Mouse (Mus musculus) bone marrow macrophage, adult 2 months (primary cell): ENCODE results near the gene Cebpz. TPM values are rescaled to one million over a fixed set of nuclear protein-coding genes. Genes with fewer than 3 reads are reported as not detected.

Source experiments
- H3K27ac ChIP-seq: 2 replicates; pipeline ENCODE4 v1.5.1; 2012; ENCODE audit warnings: low read depth, low read length; ENCODE audit not compliant: insufficient read depth
- H3K4me1 ChIP-seq: 2 replicates; pipeline ENCODE4 v1.6.1; 2012; ENCODE audit warnings: low read length; ENCODE audit not compliant: control insufficient read depth, insufficient read depth
- H3K4me3 ChIP-seq: 2 replicates; pipeline ENCODE4 v1.5.1; 2012; ENCODE audit warnings: mild to moderate bottlenecking, low read length, moderate library complexity; ENCODE audit not compliant: insufficient read depth
- CTCF ChIP-seq: IDR thresholded peaks from 2 replicates; pipeline ENCODE4 v1.5.1; 2012; ENCODE audit warnings: low read depth, mild to moderate bottlenecking, low read length, moderate library complexity
- POLR2A ChIP-seq: IDR thresholded peaks from 2 replicates; pipeline ENCODE4 v1.6.1; 2012; ENCODE audit warnings: mild to moderate bottlenecking, low read depth, low read length, borderline replicate concordance
- polyA plus RNA-seq: library from polyadenylated mRNA; stranded (reverse); fragments of >200 nt; gene quantifications from 2 replicates; pipeline ENCODE4 v1.2.4, GENCODE M21; 2012; ENCODE audit not compliant: missing spikeins, insufficient read depth, insufficient read length

The Cebpz gene
- polyA plus RNA-seq, 1 experiment = 20.7 TPM

DNA sequence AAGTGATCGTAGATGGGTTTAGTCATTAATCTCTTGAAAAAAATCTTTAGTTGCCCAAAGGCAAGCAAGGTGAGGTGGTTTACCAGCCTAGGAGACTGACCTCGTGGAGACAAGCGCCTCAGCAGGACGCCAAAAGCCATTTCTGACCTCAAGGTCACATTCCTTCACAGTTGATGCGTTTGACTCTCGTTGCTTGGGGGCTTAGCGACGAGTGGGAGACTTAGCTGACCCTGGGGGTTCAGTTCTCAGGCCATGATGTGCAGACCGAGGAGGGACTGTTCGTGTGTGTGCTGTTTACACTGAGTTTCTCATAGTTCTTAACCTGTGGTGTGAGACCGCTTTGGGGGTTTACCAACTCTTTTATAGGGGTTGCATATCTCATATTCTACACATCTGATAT is 5.7 kb upstream of the Cebpz start:
- peaks cover 14% of the 10 kb centered on the region for H3K4me1 ChIP-seq
- H3K4me3 ChIP-seq = no peak overlapping the region
- H3K27ac ChIP-seq = no peak overlapping the region
- TF ChIP-seq CTCF (no peak), POLR2A (no peak)

DNA sequence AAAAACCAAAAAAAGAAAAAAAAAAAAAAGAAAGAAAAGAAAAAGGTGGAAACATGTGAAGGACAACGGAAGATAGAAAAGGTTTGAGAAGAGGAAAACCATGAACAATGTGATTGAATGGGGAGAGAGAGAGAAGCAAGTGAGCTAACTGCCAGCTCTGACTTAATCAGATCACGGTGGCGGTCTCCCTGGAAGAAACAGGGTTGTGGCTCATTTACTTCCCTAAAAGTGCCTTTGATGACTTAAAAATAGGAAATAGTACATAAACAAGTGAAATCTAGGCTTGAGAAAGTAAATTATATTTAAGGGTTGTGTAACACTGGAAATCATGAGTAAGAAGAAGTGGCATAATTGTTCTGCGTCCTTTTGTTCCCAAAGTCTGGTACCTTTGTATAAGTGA is 2.1 kb upstream of the Cebpz start:
- Histone ChIP-seq H3K4me3 (no peak overlapping the region), H3K27ac (peak overlapping the region; percentile 71), H3K4me1 (peaks cover 24% of the 10 kb centered on the region)
- TF ChIP-seq CTCF (no peak), POLR2A (no peak)

DNA sequence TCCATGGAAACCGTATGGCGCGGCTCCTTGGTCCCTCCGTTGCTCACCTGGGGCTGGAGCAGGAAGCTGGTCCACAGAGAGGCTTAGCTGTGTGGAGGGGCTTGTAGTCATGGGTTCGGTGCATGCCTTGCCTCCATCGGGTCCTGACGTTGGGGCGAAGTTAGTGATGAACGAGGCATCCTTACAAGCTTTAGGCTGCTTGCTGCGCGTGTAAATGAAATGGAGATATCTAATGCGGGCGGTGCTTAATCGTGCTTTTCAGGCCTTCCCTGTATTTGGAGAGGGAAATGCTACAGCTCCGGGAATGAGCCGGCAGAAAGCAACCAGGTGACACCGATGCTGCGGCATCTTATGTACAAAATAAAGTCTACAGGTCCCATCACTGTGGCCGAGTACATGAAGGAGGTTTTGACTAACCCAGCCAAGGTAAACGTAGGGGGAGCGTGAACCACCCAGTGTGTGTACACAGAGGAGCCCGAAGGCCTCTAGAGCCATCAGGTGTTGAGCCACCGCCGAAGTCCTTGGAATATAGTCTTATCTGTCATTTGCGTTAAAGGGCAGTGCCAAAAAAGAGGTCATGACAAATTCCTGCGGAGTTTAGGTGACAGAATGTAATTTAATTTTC is 475 bp upstream of the Cebpz start:
- no peak overlapping the region for H3K27ac ChIP-seq
- TF ChIP-seq CTCF = no peak
- TF ChIP-seq POLR2A = no peak
- peak overlapping the region; percentile 89 for H3K4me3 ChIP-seq
- H3K4me1 ChIP-seq = peaks cover 29% of the 10 kb centered on the region

DNA sequence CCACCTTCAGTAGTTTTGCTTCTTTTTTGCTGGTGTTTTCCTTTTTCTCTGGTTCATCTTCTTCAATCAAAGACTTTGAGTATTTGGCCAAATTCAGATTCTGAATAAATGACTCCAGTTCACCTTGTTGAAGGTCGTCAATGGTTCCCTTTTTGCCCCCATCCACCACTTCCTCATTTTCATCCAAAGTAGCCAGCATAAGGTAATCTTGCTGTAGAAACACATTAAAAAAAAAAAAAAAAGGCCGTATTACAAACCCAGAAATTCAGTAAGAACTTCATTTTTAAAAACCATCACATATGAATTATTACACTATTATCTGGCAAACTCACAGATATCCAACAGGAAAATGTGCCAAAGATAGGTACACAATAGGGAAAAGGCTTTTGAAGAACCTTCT is 1.0 kb downstream of the Cebpz start:
- no peak overlapping the region; the same call in 1 of the 2 replicates for H3K27ac ChIP-seq
- peak overlapping the region; percentile 89 for H3K4me3 ChIP-seq
- H3K4me1 ChIP-seq = peaks cover 29% of the 10 kb centered on the region
- no peak for TF ChIP-seq POLR2A

DNA sequence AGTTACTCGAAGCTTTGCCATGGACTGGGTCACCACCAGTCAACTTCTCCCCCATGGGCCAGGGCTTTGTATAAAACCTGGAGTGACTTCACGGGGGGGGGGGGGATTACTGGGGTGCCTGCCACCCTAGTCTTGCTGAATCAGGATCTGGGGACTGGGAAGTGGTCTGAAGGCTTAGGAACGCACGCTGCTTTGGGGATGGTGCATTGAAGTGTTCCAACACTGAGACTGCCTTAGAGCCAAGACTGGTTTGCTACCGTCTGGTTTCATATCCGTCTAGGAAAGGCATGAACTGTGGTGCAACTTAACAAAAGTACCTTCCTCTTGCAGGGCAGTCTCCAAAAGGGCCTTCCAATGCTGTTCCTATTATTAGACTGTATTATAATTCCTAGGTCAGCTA is 19.2 kb downstream of the Cebpz start:
- TF ChIP-seq CTCF = no peak
- no peak for TF ChIP-seq POLR2A
- Histone ChIP-seq H3K4me1 (peaks cover 12% of the 10 kb centered on the region), H3K4me3 (0 out of 2 replicates have a peak overlapping the region, but pooled peaks have one; percentile 2), H3K27ac (peak overlapping the region; percentile 44)

DNA sequence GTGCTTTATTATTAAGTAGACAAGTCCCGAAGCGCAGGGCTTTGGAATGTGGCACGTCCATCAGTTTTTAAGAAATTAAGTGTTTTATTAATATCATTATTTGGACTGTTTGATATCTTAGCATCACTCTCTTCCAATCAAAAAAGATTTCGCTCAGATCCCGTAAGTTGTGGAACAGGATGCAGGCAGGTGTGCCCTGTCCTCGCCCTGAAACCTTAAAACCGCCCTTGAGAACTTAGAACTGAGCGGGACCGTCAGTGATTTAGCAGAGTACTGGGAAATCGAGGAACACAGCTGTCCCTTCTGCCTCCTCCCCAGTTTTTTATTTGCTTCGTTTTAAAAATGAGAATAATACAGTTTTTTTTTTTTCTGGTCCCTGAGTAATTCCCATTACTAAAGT is 20.0 kb downstream of the Cebpz start:
- Histone ChIP-seq H3K4me3 (peak overlapping the region; percentile 76), H3K4me1 (peaks cover 12% of the 10 kb centered on the region), H3K27ac (peak overlapping the region; percentile 45)
- no peak for TF ChIP-seq POLR2A
- no peak for TF ChIP-seq CTCF

DNA sequence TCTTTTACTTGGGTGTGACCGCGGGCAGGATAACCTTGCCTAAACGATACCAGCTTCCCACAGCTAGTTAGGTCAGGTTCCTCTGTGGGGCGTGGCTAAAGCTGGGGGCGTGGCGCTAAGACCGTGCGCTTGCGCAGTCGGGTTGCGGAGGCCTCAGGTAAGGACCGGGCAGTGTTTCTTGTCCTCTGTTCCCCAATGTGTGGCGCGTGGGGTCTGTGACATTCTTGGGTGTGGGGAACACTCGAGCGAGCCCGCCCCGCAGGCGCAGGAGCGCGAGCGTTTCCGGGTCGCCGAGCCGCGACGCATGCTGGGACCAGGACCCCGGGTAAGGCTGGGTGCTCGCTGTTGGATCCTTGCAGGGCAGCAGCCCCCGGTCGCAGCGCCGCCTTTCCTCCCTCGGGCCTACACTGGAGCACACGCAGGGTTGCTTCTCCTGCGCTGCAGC is 20.5 kb downstream of the Cebpz start, which contains the start of gene Cebpzos:
Cebpzos (plus strand) TSS at position 132 of the 445 bp plus-strand sequence.
- TF ChIP-seq POLR2A (0 out of 2 replicates have a peak, but pooled peaks have one; percentile 1), CTCF (no peak)
- peak within 1 kb of the TSS; percentile 45 for H3K27ac ChIP-seq
- peaks cover 12% of the 10 kb centered on the region for H3K4me1 ChIP-seq
- H3K4me3 ChIP-seq = peak within 1 kb of the TSS; percentile 76

DNA sequence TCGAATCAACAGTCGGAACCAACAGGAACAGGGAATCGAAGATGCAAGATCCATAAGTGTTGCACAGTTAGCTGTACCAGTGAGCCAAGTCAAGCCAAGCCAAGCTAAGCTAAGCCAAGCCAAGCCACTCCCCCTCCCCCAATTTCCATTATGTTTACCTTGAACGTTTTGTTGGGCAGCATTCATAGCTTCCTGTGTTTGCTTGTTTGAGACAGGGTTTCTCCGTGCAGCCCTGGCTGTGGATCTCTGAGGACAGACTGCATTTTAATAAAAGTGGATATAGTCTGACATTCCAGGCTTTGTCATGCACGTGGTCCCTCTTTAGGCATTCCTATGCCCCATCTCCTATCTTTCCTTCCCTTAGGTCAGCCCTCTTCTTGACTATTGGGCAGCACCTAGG is 21.1 kb downstream of the Cebpz start:
- peak overlapping the region; percentile 76 for H3K4me3 ChIP-seq
- TF ChIP-seq POLR2A (no peak), CTCF (no peak)
- peaks cover 12% of the 10 kb centered on the region for H3K4me1 ChIP-seq
- H3K27ac ChIP-seq = 0 out of 2 replicates have a peak overlapping the region, but pooled peaks have one; percentile 45

DNA sequence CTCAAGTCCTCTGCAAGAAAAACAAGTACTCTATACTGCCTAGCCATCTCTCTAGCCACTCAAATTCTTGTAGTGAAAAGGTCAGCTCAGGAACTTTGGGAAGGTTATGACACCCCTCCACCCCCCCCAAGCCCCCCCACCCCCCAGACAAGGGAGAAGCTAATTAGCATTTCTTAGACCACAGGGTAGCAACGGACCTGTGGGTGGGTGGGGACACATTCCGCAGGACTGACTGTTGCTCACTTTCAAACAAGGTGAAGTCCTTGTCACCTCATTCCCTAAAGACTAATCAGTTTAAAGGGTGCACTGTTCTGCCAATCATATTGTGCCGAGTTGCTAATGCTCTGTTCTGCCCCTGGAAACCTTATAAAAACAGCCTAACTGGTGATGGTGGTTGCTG is 22.9 kb downstream of the Cebpz start:
- no peak for TF ChIP-seq POLR2A
- no peak for TF ChIP-seq CTCF
- H3K4me1 ChIP-seq = peaks cover 12% of the 10 kb centered on the region
- no peak overlapping the region for H3K4me3 ChIP-seq
- no peak overlapping the region for H3K27ac ChIP-seq

DNA sequence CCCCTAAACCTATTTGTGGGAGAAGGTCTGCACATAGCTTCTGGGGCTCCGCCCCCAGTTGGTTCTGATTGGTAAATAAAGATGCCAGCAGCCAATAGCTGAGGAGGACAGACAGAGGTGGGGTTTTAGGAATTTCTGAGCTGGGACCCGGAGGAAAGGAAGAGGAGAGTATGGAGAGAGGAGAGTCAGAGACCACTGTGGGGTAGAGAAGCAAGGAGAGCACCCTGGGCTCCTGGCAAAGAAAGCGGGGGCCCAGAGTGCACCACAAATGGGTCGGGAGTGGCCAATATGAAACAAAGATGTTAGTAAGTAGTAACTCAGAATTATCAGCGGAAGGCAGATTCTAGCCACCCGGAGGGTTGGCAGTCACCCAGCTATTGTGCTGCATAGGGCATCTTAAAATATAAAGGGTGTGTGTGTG is 24.0 kb downstream of the Cebpz start:
- no peak overlapping the region; the same call in 1 of the 2 replicates for H3K4me3 ChIP-seq
- no peak overlapping the region for H3K27ac ChIP-seq
- no peak for TF ChIP-seq POLR2A
- no peak for TF ChIP-seq CTCF
- peaks cover 6% of the 10 kb centered on the region for H3K4me1 ChIP-seq
